Mouse (Mus musculus) adrenal gland, postnatal 14 days (tissue): ENCODE measurements at regions not wholly inside any gene's neighbourhood (a gene's known extent, or its start where the extent isn't known, plus 50 kb on each side); places are given as distances from the start of the nearest gene placed in this dataset.
"Not testable (repeated sequence)": the region's sequence is repeated elsewhere in the genome, so short reads cannot be mapped to it uniquely, and the experiment has no call there.

Experiments
- DNase-seq: peaks from one replicate; pipeline ENCODE4 v3.0.0; 2021; ENCODE audit warnings: mixed read lengths

GRCm38 (mm10) chr4:153830491-153830890, 126.5 kb upstream of the A430005L14Rik start:
- no peak for DNase-seq

DNA sequence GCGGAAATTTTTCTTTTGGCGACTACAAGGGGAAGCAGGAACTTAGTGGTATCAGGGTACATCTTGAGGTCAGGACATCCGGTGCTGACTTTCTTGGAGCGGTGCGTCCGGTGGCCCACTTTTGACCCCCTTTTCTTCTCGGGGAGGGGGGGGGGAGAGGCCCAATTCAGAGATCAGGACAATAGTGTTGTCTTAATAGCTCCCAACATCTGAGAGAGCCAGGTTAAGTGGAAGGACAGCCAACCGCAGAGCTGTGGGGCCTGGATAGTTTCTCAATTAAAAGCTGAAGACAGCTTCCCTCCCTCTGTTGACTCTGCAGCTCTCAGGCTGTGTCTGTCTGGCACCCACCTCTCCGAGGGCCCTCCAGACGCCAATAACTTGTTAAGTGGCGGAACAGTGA, 125.8 kb upstream of the A430005L14Rik start:
- not testable (repeated sequence) for DNase-seq

DNA sequence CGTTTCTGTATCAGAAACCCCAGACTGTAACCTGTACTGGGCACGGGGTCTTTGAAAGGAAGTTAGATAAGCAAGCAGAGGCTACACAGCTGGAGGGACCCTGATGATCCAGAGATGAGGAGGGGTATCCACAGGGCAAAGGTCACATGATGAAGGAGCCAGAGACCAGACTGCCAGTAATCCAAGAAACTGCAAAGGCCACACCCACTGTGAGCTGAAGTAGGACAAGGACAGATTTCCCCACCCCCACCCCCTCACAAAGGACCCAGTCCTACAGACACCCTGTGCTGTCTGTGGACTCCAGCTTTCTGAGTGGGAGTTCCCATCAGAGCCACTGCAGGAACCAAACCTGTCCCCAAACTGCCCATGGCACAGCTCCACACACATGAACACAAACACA, 124.9 kb upstream of the A430005L14Rik start:
- DNase-seq: no peak

- DNase-seq: no peak
Observed at GRCm38 (mm10) chr4:153844766-153845165, 112.3 kb upstream of the A430005L14Rik start.

DNA sequence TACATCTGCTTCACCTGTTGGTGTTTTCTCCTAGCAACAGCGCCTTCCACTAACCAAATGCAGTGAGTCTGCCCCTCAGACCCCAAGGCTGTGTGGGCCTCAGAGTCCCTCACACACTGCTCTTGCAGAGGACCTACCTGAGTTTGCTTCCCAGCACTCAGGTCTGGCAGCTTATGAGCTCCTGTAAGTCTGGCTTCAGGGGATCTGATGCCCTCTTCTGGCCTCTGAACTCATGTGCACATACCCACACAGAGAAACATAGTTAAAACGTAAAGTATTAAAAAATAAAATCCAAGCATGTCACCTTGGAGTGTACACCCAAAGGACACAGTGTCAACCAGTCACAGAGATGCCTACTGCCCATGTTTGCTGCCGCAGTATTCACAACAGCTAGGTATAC, 108.8 kb upstream of the A430005L14Rik start:
- no peak for DNase-seq

- no peak for DNase-seq
Observed at GRCm38 (mm10) chr4:153850186-153850585, 106.9 kb upstream of the A430005L14Rik start.

DNA sequence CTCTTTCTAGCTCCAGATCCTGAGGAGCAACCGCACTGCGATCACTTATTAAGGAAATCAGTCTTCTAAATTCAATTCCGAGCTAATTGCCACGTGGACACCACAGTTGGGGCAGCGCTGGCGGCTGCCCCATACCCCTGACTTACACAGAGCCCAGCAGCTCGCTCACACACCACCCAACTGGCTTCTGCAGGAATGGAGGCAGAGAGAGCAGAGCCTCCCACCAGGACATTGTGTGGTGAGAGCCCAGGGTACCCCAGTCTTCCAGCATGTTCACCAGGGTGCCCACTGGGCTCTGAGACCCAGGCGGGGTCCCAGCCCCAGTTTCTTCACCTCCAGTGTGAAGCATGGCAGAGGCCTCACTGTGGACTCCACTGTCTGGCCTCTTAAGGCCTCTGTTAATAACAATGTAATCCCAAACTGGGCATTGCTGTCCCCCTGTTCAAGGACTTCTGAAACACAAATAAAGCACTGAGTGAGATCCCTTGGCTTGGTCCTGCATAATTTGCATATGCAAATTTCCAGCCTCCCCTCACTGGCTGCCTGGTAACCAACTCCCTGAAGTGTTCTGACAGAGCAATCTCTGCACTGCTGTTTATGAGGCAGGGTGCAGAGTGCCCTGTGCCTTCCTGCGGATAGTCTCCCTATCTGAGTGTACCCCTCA, 102.8 kb upstream of the A430005L14Rik start:
- DNase-seq: no peak

DNA sequence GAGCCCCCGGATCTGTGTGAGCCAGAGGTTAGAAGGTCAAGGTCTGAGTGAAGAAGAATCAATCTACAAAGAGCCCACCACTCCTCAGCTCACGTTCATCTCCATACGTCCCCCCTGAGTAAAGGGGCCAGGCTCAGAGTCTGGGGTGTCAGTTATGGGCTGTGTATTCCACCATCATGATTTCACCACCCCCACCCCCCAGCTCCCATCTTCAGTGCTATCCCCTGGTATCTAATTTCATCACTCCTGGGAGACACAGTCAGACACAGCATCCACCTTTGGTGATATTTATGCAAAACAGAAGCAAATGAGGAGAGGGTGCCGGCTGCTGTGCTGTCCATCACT, 102.3 kb upstream of the A430005L14Rik start:
- DNase-seq: no peak

- DNase-seq: no peak
Observed at GRCm38 (mm10) chr4:153861420-153861819, 95.6 kb upstream of the A430005L14Rik start.

DNA sequence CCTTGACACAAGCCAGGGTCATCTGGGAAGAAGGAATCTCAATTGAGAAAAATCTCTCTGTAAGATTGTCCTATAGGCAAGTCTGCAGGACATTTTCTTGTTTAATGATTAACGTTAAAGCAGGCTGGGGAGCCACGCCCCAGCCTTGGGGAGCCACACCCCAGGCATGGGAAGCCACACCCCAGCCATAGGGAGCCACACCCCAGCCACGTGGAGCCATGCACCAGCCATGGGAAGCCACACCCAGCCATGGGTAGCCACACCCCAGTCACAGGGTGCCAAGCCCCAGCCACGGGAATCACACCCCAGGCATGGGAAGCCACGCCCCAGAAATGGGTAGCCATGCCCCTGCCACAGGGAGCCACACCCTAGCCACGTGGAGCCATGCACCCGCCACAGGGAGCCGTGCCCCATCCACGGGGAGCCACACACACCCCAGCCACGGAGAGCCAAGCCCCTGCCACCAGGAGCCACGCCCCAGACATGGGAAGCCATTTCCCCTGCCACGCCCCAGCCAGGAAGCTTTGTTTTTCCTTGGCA, 94.8 kb upstream of the A430005L14Rik start:
- no peak for DNase-seq

- DNase-seq: peak; percentile 33
Observed at GRCm38 (mm10) chr4:153872346-153872745, 84.7 kb upstream of the A430005L14Rik start.

DNA sequence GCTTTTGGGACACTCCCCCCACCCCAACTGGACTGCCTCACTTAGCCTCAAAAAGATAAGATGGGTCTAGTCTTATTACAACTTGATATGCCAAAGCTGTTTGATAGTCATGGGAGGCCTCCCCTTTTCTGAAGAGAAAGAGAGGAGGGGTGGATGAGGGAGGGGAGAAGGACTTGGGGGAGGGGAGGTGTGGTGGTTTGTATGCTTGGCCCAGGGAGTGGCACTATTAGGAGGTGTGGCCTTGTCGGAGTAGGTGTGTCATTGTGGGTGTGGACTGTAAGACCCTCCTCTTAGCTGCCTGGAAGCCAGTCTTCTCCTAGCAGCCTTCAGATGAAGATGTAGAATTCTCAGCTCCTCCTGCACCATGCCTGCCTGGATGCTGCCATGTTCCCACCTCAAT, 82.0 kb upstream of the A430005L14Rik start:
- DNase-seq: not testable (repeated sequence)

DNA sequence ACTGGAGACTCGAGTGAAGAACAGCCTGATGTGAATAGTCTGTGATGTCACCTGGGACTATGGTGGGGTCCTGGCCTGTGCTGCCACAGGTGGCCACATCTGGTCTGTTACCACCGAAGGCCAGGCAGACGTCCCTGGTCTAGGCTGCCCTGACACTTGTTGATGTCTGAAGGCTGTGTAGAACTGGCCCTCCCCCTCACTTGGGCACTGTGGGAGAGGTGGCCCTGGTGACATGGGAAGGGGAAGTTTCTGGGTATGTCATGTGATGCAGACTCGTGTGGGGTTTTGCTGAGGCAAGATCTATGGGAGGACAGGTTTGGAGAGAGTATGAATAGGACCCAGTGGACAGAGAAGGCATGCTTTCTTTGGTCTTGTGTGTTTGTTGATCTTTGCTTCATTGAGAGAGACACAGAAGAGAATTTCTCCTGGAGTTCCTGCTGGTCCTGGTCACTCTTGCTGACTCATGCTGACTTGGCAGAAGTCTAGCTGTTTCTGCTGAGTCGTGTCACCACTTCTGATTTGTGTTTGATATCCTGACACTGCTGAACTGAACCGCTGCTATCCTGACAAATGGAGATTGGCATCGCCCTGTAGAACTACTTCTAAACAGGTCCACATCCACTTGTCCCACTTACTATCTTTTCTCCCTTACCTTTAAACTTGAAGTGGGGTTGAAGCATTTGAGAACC, 79.9 kb upstream of the A430005L14Rik start:
- DNase-seq: peak; percentile 18

DNA sequence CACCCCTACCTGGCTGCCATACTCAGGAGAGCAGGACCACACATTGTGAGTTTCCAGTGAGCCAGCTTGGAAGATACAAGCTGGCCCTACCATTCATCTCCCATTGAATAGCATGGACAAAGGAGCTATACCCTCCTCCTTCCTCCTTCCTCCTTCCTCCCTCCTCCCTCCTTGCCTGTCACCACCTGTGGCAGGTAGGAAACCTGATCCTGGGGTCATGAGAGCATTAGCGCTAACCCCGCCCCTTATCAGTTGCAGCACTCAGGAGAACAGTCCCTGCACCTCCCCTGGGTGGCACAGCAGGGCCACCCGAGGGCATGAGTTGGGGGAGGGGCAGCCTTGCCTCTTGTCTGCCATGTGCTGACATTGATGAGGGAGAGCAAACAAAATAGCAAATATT, 74.0 kb upstream of the A430005L14Rik start:
- DNase-seq: no peak

DNA sequence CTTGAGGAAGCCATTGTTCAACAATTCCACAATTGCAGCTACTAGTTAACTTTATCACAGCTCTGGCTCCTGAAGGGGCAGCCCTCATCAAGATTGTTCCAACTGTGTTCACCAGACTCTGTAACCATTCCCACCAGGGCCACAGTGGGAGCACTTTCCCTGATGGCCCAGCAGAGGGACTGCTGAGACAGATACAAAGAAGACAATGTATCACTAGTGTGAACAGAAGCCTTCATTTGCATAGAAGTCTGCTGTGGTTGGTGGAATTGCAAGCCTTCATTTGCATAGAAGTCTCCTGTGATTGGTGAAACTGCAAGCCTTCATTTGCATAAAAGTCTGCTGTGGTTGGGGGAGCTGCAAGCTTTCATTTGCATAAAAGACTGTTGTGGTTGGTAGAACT, 73.0 kb upstream of the A430005L14Rik start:
- no peak for DNase-seq

GRCm38 (mm10) chr4:153885836-153886235, 71.2 kb upstream of the A430005L14Rik start:
- DNase-seq: no peak

DNA sequence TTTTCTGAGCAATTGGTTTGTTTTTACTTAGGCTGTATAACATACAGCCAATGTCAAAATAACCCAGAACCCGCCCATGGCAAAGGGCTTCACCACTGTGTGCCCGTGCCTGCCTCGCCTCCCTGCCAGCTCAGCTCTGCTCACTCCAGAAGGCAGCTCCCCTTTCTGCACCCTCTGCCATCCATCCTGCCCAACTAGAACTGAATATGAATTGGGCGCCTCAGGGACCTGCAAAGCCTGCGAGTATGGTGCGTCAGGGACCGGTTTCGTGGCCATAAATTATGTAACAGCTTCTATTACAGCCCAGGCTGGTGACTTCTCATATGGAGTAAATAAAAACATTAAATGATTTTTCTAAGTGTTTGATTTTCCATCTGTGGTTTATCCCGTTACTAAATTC, 66.9 kb upstream of the A430005L14Rik start:
- DNase-seq: no peak

DNA sequence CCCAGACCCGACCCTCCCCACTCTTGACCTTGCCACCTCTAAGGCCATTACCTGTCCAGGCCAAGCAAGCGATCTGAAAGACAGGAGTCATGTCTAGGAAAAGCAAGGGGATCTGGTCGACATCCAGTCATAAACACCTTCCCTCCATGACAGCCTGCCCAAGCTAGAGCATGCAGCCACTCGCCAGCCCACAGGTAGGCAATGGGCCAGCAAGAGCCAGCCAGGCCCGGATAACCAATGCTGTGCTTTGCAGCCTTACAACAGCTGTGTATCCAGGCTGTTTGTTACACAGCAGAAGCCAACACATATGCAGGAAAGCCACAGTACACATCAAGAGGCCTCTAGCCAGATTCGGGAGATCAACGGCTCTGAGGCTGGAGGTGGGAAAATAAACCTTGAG, 57.3 kb upstream of the A430005L14Rik start:
- no peak for DNase-seq

DNA sequence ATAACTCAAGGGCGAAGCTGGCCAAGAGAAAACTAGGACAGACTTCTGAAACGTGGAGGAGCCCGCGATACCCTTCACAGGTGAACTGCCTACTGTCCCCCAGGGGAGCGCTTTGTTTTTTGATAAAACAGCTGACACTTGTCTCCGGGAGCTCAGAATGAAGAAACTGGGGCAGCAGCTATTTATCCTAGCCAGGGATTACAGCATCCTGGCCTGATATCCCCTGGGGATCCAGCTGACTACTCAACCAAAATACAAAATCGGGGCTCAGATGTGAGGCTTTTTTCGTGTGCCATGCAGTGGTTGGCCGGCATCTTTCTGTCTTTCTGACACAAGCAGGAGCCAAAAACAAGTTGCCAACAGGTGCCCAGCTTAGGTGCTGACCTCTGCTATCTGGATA, 52.0 kb upstream of the A430005L14Rik start:
- no peak for DNase-seq

DNA sequence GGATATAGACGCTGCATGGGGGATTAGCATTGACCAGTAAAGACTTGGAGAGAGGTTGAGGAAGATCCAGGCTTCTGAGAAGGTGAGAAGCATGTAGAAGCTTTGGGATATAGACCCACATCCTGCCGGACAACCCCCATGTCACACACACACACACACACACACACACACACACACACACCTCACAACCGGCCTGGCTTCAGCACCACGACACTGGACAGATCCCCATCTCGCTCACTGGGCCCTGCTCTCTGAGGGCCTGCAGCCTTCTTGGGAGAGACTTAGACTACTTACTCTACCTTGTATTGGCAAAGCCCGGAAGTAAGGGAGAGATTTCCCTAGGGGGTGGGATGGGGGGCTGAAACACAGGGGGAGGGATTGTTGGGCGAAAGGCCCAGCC, 51.5 kb upstream of the A430005L14Rik start:
- peak; percentile 15 for DNase-seq
